ENCODE assay signal across 24 mouse cellular contexts in genomic region chr3:104356106-104356505, GRCm38 (mm10).
DNase-seq lines count a peak whose midpoint lies in the region; ATAC-seq lines count a peak whose summit lies in the region.
"Had no signal": no experiment of that assay in that cellular context is flagged by ENCODE, and none has a peak within 500 bp of the region (broad histone marks: within the 10 kb centered on the region; RNA-seq: fewer than 3 reads in every experiment).

No protein-coding gene starts in this region.

- WGBS in midbrain, embryonic 14.5 days: 96% methylated on average over 5 of the region's 5 CpGs

- no peaks in the 10 kb centered on the region for H3K36me3 ChIP-seq in midbrain, embryonic 14.5 days (ENCODE audit: control insufficient read depth, insufficient read depth, low read length)
- H3K36me3 ChIP-seq: embryonic facial prominence, embryonic 13.5 days; forebrain, embryonic 10.5 days; G1E; heart, embryonic 10.5 days; hindbrain, embryonic 12.5 days had no signal

- no peak overlapping the region for H3K4me3 ChIP-seq in midbrain, embryonic 14.5 days (replicated peaks; ENCODE audit: low read depth, low read length)
- H3K4me3 ChIP-seq: embryonic facial prominence, embryonic 13.5 days; forebrain, embryonic 10.5 days; heart, embryonic 10.5 days; hindbrain, embryonic 12.5 days had no signal

- H3K4me2 ChIP-seq in midbrain, embryonic 14.5 days (ENCODE audit: low read length): no peak overlapping the region
- H3K4me2 ChIP-seq: embryonic facial prominence, embryonic 13.5 days; hindbrain, embryonic 12.5 days had no signal

- no peaks in the 10 kb centered on the region; the same call in 1 of the 2 replicates for H3K4me1 ChIP-seq in midbrain, embryonic 14.5 days (ENCODE audit: control insufficient read depth, insufficient read depth, low read length)

- no peak for DNase-seq in cerebellum, postnatal 4 days (ENCODE audit: low spot score in 2 of 2)
- DNase-seq in cerebellum, adult 9-10 months: peak; percentile 87
- peak; percentile 80 to 85 for DNase-seq in cerebellum, postnatal 25 days
- no peak for DNase-seq in kidney, postnatal 36 days
- DNase-seq in spleen, postnatal 36 days (ENCODE audit: low spot score in 2 of 2): no peak
- DNase-seq in midbrain, embryonic 14.5 days: no peak
- DNase-seq: adrenal gland, postnatal 10 days; B cell, adult 2 months; gastrocnemius, postnatal 36 days; heart, adult 11 months; heart, postnatal 10 days; heart, postnatal 4 days; kidney, adult 8-10 months had no signal

- H3K27me3 ChIP-seq in midbrain, embryonic 14.5 days (ENCODE audit: control insufficient read depth, insufficient read depth, low read length): no peaks in the 10 kb centered on the region
- H3K27me3 ChIP-seq: embryonic facial prominence, embryonic 13.5 days had no signal

- no peak overlapping the region for H3K9ac ChIP-seq in midbrain, embryonic 14.5 days (replicated peaks; ENCODE audit: low read length)
- H3K9ac ChIP-seq: embryonic facial prominence, embryonic 13.5 days; hindbrain, embryonic 12.5 days had no signal

- H3K9me3 ChIP-seq in midbrain, embryonic 14.5 days (ENCODE audit: control insufficient read depth, low read length): no peaks in the 10 kb centered on the region
- H3K9me3 ChIP-seq: embryonic facial prominence, embryonic 13.5 days; forebrain, embryonic 10.5 days; G1E; heart, embryonic 10.5 days; hindbrain, embryonic 12.5 days had no signal

- peak; percentile 94 for ATAC-seq in cerebellum, adult (ENCODE audit: insufficient number of reproducible peaks, low FRiP score, low TSS enrichment)
- ATAC-seq in midbrain, embryonic 14.5 days (ENCODE audit: low FRiP score, low TSS enrichment): no peak
- ATAC-seq: CD4-positive, CD25-positive, alpha-beta regulatory T cell, adult 4 months; forebrain, embryonic 14.5 days; hindbrain, embryonic 16.5 days; inflammation-experienced regulatory T-cells, adult 6 months; intestine, postnatal 0 days had no signal

- H3K27ac ChIP-seq in midbrain, embryonic 14.5 days (replicated peaks; ENCODE audit: low read depth, low read length): no peak overlapping the region
- H3K27ac ChIP-seq: embryonic facial prominence, embryonic 13.5 days; forebrain, embryonic 10.5 days; heart, embryonic 10.5 days; hindbrain, embryonic 12.5 days had no signal

Comparison
In these comparisons a context has a peak if more than half of its experiments do, and no peak if none do; other contexts are left out.
1. DNase-seq: peak in cerebellum, adult 9-10 months (single experiment) and cerebellum, postnatal 25 days (2 of 2); none in cerebellum, postnatal 4 days (0 of 2), kidney, postnatal 36 days (0 of 2), spleen, postnatal 36 days (0 of 2) and midbrain, embryonic 14.5 days (single experiment).